12 mouse cellular contexts compared by ENCODE assay signal in the genomic region with DNA sequence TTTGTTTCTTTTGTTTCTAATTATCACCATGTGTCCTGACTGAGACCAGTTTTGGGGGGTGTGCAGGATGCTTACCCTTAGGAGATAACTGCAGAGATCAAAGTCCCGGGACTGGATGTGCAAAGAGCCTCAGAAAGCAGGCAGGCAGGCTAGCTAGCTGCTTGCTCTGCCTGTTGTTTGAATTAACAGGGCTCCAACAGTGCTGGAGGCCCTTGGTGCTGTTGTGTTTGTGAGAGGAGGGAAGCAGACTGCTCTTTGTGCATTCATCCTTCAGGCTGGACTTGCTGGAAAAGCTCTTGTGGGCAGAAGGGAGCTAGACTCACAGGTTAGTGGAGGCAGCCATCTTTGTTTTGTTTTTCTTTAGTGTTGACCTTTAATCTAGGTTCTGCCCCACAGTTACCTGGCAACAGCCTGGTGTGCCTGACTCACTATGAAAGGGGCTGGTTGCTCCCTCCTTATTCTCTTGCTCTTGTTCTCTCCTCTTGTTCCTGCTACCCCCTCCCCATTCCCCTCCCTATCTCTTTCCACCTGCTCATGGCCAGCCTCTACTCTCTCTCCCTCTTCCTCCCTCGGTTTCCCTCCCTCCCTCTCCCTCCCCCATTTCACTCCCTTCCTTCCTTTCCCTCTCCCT.
DNase-seq lines count a peak whose midpoint lies in the region; ATAC-seq and TF ChIP-seq lines count a peak whose summit lies in the region.
"Had no signal": no experiment of that assay in that cellular context is flagged by ENCODE, and none has a peak within 500 bp of the region (broad histone marks: within the 10 kb centered on the region; RNA-seq: fewer than 3 reads in every experiment).

No protein-coding gene starts in this region.

- no peak overlapping the region for H3K4me2 ChIP-seq in heart, embryonic 13.5 days
- no peak overlapping the region for H3K4me2 ChIP-seq in forebrain, embryonic 15.5 days (replicated peaks)
- no peak overlapping the region for H3K4me2 ChIP-seq in limb, embryonic 13.5 days (replicated peaks)
- no peak overlapping the region for H3K4me2 ChIP-seq in stomach, postnatal 0 days (replicated peaks; ENCODE audit: low read depth)
- H3K4me2 ChIP-seq: lung, embryonic 14.5 days had no signal

- TF ChIP-seq CTCF in stomach, postnatal 0 days (IDR thresholded peaks at IDR 0.05; ENCODE audit: low read depth): no peak

- TF ChIP-seq EP300 in stomach, postnatal 0 days (optimal IDR thresholded peaks at IDR 0.05): no peak

- H3K9ac ChIP-seq in heart, embryonic 13.5 days: no peak overlapping the region
- H3K9ac ChIP-seq in forebrain, embryonic 15.5 days (replicated peaks): no peak overlapping the region
- H3K9ac ChIP-seq in limb, embryonic 13.5 days: no peak overlapping the region
- H3K9ac ChIP-seq in stomach, postnatal 0 days (ENCODE audit: low read length): no peak overlapping the region
- H3K9ac ChIP-seq: lung, embryonic 14.5 days had no signal

- H3K4me1 ChIP-seq in heart, embryonic 13.5 days: peaks cover 73% of the 10 kb centered on the region
- peaks cover 15% of the 10 kb centered on the region for H3K4me1 ChIP-seq in forebrain, embryonic 15.5 days
- H3K4me1 ChIP-seq in limb, embryonic 13.5 days: peaks cover 47% of the 10 kb centered on the region
- H3K4me1 ChIP-seq in stomach, postnatal 0 days (replicated peaks; ENCODE audit: control insufficient read depth, insufficient read depth): no peaks in the 10 kb centered on the region

- no peaks in the 10 kb centered on the region for H3K9me3 ChIP-seq in heart, embryonic 13.5 days
- H3K9me3 ChIP-seq in forebrain, embryonic 15.5 days: no peaks in the 10 kb centered on the region
- H3K9me3 ChIP-seq in limb, embryonic 13.5 days: no peaks in the 10 kb centered on the region
- H3K9me3 ChIP-seq in stomach, postnatal 0 days (ENCODE audit: control insufficient read depth, low read length): no peaks in the 10 kb centered on the region

- no peaks in the 10 kb centered on the region for H3K36me3 ChIP-seq in heart, embryonic 13.5 days
- H3K36me3 ChIP-seq in forebrain, embryonic 15.5 days: no peaks in the 10 kb centered on the region
- no peaks in the 10 kb centered on the region for H3K36me3 ChIP-seq in limb, embryonic 13.5 days
- H3K36me3 ChIP-seq in stomach, postnatal 0 days (ENCODE audit: control insufficient read depth, insufficient read depth, low read length): no peaks in the 10 kb centered on the region

- H3K27me3 ChIP-seq in heart, embryonic 13.5 days (replicated peaks): no peaks in the 10 kb centered on the region
- no peaks in the 10 kb centered on the region for H3K27me3 ChIP-seq in forebrain, embryonic 15.5 days
- no peaks in the 10 kb centered on the region for H3K27me3 ChIP-seq in limb, embryonic 13.5 days
- H3K27me3 ChIP-seq in stomach, postnatal 0 days (ENCODE audit: control insufficient read depth, insufficient read depth, low read length): no peaks in the 10 kb centered on the region

- no peak for DNase-seq in heart, adult 18-20 months
- DNase-seq in stomach, postnatal 0 days (ENCODE audit: low spot score): peak; percentile 21
- DNase-seq in gastrocnemius, adult 8-10 months (ENCODE audit: low spot score in 2 of 2): no peak
- no peak for DNase-seq in natural killer cell, adult 2 months (ENCODE audit: low spot score in 2 of 2)
- DNase-seq in frontal cortex, postnatal 14 days (ENCODE audit: low spot score in 2 of 2): no peak
- DNase-seq: heart, adult 2 months; kidney, adult 9 months; lung, embryonic 14.5 days had no signal

- H3K4me3 ChIP-seq in heart, embryonic 13.5 days: no peak overlapping the region
- H3K4me3 ChIP-seq in forebrain, embryonic 15.5 days: no peak overlapping the region
- H3K4me3 ChIP-seq in limb, embryonic 13.5 days: no peak overlapping the region
- no peak overlapping the region for H3K4me3 ChIP-seq in stomach, postnatal 0 days (ENCODE audit: low read depth, low read length)
- H3K4me3 ChIP-seq: heart, adult 2 months; left cerebral cortex, adult 2 months had no signal

- 8% methylated on average over 2 of the region's 2 CpGs for WGBS in heart, embryonic 13.5 days
- 5% methylated on average over 2 of the region's 2 CpGs for WGBS in forebrain, embryonic 15.5 days
- 10% methylated on average over 2 of the region's 2 CpGs for WGBS in limb, embryonic 13.5 days
- 13% methylated on average over 2 of the region's 2 CpGs for WGBS in stomach, postnatal 0 days

- no peak for ATAC-seq in heart, embryonic 13.5 days (ENCODE audit: extremely low read depth, insufficient number of reproducible peaks, low FRiP score, low TSS enrichment)
- ATAC-seq in forebrain, embryonic 15.5 days (replicated peaks): 0 out of 2 replicates have a peak, but pooled peaks have one; percentile 17
- ATAC-seq in limb, embryonic 13.5 days (ENCODE audit: low FRiP score, low read depth): peak; percentile 17; the same call in 1 of the 2 replicates
- ATAC-seq in stomach, postnatal 0 days (ENCODE audit: low FRiP score, low TSS enrichment): peak; percentile 57; the same call in 1 of the 2 replicates

- H3K27ac ChIP-seq in heart, embryonic 13.5 days (replicated peaks): peak overlapping the region; percentile 50
- H3K27ac ChIP-seq in forebrain, embryonic 15.5 days (replicated peaks): peak overlapping the region; percentile 27; the same call in 1 of the 2 replicates
- no peak overlapping the region for H3K27ac ChIP-seq in limb, embryonic 13.5 days
- H3K27ac ChIP-seq in stomach, postnatal 0 days (replicated peaks): no peak overlapping the region
- H3K27ac ChIP-seq: heart, adult 2 months; left cerebral cortex, adult 2 months had no signal

Comparison
In these comparisons a context has a peak if more than half of its experiments do, and no peak if none do; other contexts are left out.
1. H3K27ac ChIP-seq: peak in heart, embryonic 13.5 days (single experiment) and forebrain, embryonic 15.5 days (single experiment); none in limb, embryonic 13.5 days (single experiment) and stomach, postnatal 0 days (single experiment).